Mouse (Mus musculus) megakaryocyte, embryonic 14.5 days (primary cell): ENCODE results near the gene Slc35b2. TPM values are rescaled to one million over a fixed set of nuclear protein-coding genes. Genes with fewer than 3 reads are reported as not detected.

Experiments used
- H3K27me3 ChIP-seq: replicated peaks from 2 replicates; pipeline ENCODE3; 2012; ENCODE audit warnings: inconsistent platforms
- H3K36me3 ChIP-seq: replicated peaks from 2 replicates; pipeline ENCODE3; 2012; ENCODE audit warnings: low read length, inconsistent platforms, mixed read lengths
- H3K4me1 ChIP-seq: 2 replicates; pipeline ENCODE4 v1.6.1; 2012; ENCODE audit warnings: inconsistent platforms
- H3K4me3 ChIP-seq: replicated peaks from 2 replicates; pipeline ENCODE3; 2012; ENCODE audit warnings: moderate library complexity, mild to moderate bottlenecking, inconsistent platforms
- H3K9me3 ChIP-seq: 2 replicates; pipeline ENCODE4 v1.6.1; 2012; ENCODE audit warnings: inconsistent platforms
- FLI1 ChIP-seq: IDR thresholded peaks from 2 replicates; pipeline ENCODE4 v1.6.1; 2012; ENCODE audit warnings: low read length, inconsistent platforms, mixed read lengths
- GATA1 ChIP-seq: IDR thresholded peaks from 3 replicates; pipeline ENCODE4 v1.6.1; 2012; ENCODE audit warnings: mixed read lengths, low read length, inconsistent platforms, borderline replicate concordance
- polyA plus RNA-seq: library from polyadenylated mRNA; stranded (reverse); fragments of >175 nt; gene quantifications from 2 replicates; pipeline ENCODE4 v1.2.3, GENCODE M21; 2012; ENCODE audit warnings: low replicate concordance; ENCODE audit not compliant: insufficient read depth

Gene Slc35b2
- polyA plus RNA-seq, 1 experiment, result 30.6 TPM

DNA sequence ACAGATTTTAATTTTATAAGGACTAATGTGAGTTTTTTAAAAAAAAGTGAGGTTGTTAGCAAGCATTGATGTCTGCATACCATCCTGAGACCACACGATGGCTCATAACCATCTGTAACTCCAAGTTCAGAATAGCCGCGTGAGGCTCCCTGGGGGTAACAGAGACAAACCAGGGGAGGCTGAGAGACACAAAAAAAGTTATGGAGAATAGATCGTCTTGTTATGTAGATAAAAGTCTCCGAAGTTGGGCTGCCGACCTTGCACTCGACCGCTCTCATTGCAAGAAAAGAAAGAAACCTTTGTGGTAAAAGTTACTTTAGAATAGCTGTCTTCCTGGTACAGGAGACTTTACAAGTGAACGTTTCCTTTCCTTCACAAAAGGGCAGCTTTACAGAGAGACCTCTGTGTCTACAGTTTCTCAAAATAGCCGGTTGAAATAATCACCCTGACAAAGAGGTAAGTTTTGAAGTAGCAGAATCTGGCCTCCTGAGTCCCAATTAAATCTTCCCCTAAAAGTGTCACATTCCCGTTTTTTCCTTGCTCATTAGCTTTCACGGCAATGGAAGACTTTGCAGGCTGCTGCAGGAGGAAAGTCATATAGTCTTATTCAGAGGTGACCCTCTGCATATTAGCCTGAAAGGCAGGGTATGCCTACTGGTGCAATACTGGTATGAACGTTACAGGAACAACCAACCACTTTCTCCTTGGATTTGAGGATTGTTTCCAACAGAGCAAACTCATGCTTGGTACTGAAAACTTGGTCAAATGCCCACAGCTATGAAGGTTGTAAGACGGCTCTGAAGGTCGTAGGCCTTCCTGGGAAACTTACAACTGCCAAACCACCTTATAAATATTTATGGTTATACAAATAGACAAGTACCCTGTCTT is 43.6 kb downstream of the Slc35b2 start:
- Histone ChIP-seq H3K4me1 (peaks cover 8% of the 10 kb centered on the region), H3K9me3 (peaks cover 13% of the 10 kb centered on the region), H3K27me3 (peaks cover 53% of the 10 kb centered on the region), H3K36me3 (no peaks in the 10 kb centered on the region), H3K4me3 (no peak overlapping the region)
- no peak for TF ChIP-seq GATA1
- no peak for TF ChIP-seq FLI1

DNA sequence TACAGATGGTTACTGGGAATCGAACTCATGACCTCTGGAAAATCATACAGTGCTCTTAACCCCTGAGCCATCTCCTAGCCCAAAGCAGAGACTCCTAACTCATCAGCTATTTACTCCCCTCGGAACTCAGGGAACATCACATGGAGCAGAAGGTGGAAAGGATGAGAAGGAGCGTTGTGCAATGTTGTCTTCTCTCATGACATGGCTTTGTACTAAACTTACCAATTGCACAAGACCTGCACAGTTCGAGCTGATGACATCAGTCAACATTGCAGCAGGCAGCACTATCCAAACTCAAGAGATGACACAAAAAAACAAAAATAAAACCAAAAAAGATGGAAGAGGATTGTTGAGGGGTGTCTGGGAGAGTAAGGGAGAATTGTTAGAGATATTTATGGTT is 44.7 kb downstream of the Slc35b2 start:
- H3K36me3 ChIP-seq, result no peaks in the 10 kb centered on the region
- peaks cover 57% of the 10 kb centered on the region for H3K27me3 ChIP-seq
- H3K4me1 ChIP-seq, result peaks cover 8% of the 10 kb centered on the region
- TF ChIP-seq GATA1 (no peak), FLI1 (no peak)
- H3K9me3 ChIP-seq, result peaks cover 18% of the 10 kb centered on the region
- no peak overlapping the region for H3K4me3 ChIP-seq

DNA sequence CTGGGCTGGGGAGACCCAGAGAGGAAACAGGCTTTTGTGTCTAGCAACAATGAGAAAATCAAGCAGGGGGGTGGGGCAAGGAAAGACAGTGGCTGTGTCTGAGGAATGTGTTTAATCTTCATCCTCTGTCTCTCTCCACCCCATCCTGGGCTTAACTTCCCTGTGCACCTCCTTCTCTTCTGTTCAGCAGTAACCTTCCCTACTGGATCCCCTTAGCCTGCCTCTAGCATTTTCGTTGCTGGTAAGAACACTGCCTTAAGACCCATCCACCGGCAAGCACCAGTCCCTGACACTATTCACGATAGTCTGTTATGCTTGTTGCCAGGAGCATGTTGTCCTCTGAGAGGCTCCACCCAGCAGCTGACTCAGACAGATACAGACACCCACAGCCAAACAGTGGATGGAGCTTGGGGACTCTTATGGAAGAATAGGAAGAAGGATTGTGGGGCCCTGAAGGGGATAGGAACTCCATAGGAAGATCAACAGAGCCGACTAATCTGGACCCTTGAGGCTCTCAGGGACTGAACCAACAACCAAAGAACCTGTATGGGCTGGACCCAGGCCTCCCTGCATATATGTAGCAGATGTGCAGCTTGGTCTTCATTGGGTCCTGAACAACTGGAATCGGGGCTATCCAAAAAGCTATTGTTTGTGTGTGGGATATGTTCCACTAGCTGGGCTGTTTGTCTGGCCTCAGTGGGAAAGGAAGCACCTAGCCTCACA is 46.6 kb downstream of the Slc35b2 start:
- Histone ChIP-seq H3K9me3 (peaks cover 18% of the 10 kb centered on the region), H3K36me3 (no peaks in the 10 kb centered on the region), H3K4me1 (peaks cover 8% of the 10 kb centered on the region), H3K27me3 (peaks cover 60% of the 10 kb centered on the region), H3K4me3 (peak overlapping the region; percentile 46)
- TF ChIP-seq FLI1 (no peak), GATA1 (no peak)

DNA sequence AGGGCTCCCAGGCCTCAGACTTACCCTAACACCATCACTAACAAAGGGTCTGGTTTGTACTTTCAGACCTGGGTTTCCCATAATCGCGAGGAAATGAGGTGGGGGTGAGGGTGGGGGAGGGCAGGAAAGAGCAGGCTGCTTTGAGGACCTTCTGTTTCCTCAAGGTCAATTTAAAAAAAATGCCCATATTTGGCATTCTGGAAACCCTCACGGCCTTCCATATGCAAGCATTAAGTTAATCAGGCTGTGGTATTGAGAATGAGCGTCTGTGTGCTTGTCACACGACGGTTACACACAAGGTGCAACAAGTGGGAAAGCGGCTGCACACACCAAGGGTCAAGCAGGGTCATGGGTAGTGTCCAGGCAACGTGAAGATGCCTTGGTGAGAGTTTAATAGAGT is 48.3 kb downstream of the Slc35b2 start:
- Histone ChIP-seq H3K27me3 (peaks cover 70% of the 10 kb centered on the region), H3K4me1 (peaks cover 12% of the 10 kb centered on the region), H3K9me3 (peaks cover 17% of the 10 kb centered on the region), H3K36me3 (no peaks in the 10 kb centered on the region), H3K4me3 (no peak overlapping the region)
- no peak for TF ChIP-seq FLI1
- TF ChIP-seq GATA1, result no peak

DNA sequence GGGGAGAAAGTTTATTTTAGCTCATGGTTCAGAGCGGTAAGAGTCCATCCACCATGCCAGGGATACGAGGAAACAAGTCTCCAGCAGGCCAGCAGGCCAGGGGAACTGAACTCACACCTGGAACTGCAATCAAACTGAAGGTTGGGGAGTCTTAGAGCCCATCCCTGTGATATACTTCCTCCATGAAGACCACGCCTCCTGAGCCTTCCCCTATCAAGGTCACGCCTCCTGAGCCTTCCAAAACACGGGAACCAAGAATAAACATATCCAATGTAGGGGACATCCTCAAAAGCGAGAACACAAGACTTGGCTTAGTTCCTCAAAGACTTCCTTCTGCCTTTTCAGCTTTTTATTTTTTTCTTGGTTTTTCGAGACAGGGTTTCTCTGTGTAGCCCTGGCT is 49.2 kb downstream of the Slc35b2 start:
- Histone ChIP-seq H3K36me3 (no peaks in the 10 kb centered on the region), H3K9me3 (peaks cover 10% of the 10 kb centered on the region), H3K4me3 (no peak overlapping the region), H3K27me3 (peaks cover 73% of the 10 kb centered on the region), H3K4me1 (peaks cover 12% of the 10 kb centered on the region)
- TF ChIP-seq GATA1, result no peak
- TF ChIP-seq FLI1, result no peak

DNA sequence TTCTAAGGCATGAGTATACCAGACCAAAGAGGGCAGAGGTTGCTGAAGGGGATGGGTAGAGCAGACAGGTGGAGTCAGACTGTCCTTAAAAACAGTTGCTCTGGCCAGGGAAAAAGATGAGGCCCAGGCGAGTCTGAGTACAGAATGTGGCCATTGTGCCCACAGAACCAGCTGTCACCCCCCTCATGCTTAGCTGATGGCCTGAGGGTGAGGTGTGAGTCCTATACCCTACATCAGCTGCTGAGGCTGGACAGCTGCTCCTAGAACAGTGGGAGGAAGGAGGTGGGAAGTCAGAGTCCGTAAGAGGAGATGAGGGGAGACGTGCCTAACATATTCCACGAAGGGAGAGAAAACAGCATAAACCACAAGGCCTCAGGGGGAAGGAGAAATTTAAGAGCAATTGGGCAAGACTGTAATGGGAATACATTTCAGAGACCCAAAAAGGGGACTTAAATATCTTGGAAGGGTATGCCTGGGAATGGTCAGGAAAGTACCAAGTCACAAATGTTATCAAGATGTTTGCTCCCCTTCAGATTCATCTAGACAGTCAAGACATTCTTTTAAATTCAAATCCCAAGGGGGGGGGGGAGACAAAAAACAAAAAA is 52.5 kb downstream of the Slc35b2 start:
- H3K4me3 ChIP-seq, result no peak overlapping the region
- H3K4me1 ChIP-seq, result peaks cover 27% of the 10 kb centered on the region
- no peaks in the 10 kb centered on the region for H3K36me3 ChIP-seq
- peaks cover 66% of the 10 kb centered on the region for H3K27me3 ChIP-seq
- TF ChIP-seq GATA1 (no peak), FLI1 (no peak)
- peaks cover 7% of the 10 kb centered on the region for H3K9me3 ChIP-seq

DNA sequence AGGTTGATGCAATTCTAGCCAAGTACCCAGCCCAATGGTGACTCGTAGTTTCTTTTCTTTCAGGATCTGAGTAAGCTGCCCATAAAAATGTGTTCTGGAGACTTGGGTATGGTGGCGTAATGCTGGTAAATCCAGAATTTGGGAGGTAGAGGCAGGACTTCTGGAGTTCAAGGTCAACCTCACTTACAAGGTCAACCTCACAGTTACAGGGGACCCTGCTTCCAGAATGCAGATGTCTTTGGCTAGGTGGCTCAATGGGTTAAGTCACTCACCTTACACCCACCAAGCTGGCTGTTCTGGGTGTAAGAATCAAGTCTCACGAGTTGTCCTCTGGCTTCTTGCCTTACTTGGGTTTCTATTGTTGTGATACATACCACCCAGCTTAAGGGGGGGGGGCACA is 53.0 kb downstream of the Slc35b2 start:
- peaks cover 27% of the 10 kb centered on the region for H3K4me1 ChIP-seq
- TF ChIP-seq FLI1, result no peak
- no peak for TF ChIP-seq GATA1
- no peak overlapping the region for H3K4me3 ChIP-seq
- peaks cover 68% of the 10 kb centered on the region for H3K27me3 ChIP-seq
- no peaks in the 10 kb centered on the region for H3K36me3 ChIP-seq
- peaks cover 10% of the 10 kb centered on the region for H3K9me3 ChIP-seq

Other genes starting within 250 kb of the Slc35b2 start
- 2.4 and 5.3 TPM in 2 replicates for gene Cdc5l, start 130.1 kb upstream of the Slc35b2 start, polyA plus RNA-seq
- gene Spats1, start 88.5 kb upstream of the Slc35b2 start, polyA plus RNA-seq, result 0.34 TPM in 1 of 2 replicates, not detected in the other
- 12.6 and 19.9 TPM in 2 replicates for gene Aars2, start 57.0 kb upstream of the Slc35b2 start, polyA plus RNA-seq
- gene Tcte1, start 40.4 kb upstream of the Slc35b2 start, polyA plus RNA-seq, result 0.12 TPM in 1 of 2 replicates, not detected in the other
- gene Tmem151b, start 14.2 kb upstream of the Slc35b2 start, polyA plus RNA-seq, result 0.93 and 1.1 TPM in 2 replicates
- gene Nfkbie, start 8.2 kb upstream of the Slc35b2 start, polyA plus RNA-seq, result 9.1 and 12.3 TPM in 2 replicates
- 292 and 435 TPM in 2 replicates for gene Hsp90ab1, start 9.4 kb downstream of the Slc35b2 start, polyA plus RNA-seq
- gene Slc29a1, start 35.7 kb downstream of the Slc35b2 start, polyA plus RNA-seq, result 24.7 TPM in 1 of 2 replicates, not detected in the other
- not detected in 2 replicates for gene Mymx, start 38.2 kb downstream of the Slc35b2 start, polyA plus RNA-seq
- not detected in 2 replicates for gene Capn11, start 95.5 kb downstream of the Slc35b2 start, polyA plus RNA-seq
- 106 and 372 TPM in 2 replicates for gene Mrpl14, start 122.4 kb downstream of the Slc35b2 start, polyA plus RNA-seq
- 22.7 and 26.5 TPM in 2 replicates for gene Tmem63b, start 123.0 kb downstream of the Slc35b2 start, polyA plus RNA-seq
- 1.3 TPM in 1 of 2 replicates, not detected in the other for gene 1600014C23Rik, start 170.0 kb downstream of the Slc35b2 start, polyA plus RNA-seq